Mouse (Mus musculus): Measurements from ENCODE around the gene Tmem50a.

DNA sequence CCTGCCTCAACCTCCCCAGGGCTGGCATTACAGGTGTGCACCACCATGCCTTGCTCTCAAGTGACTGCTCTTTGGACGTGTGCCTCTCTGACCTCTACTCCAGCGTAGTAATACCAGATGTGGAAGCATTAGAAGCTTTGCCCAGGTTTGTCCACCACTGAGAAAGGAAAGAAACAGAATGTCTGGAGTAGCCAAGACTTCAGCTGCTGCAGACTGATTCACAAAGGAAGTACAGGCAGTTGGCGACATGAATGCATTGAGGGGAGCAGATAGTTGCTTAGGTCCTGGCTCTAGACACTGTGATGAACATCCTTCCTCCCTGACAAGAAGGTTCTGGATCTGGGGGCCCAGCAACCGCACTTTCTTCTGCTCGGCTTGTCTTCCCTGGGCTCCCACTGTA, 58.8 kb downstream of the Tmem50a start:
- no peak for TF ChIP-seq USF1 (IDR thresholded peaks at IDR 0.05; ENCODE audit: low read depth)
- no peak for TF ChIP-seq POLR2A (IDR thresholded peaks at IDR 0.05; ENCODE audit: insufficient read length, low read depth)
- no peak for TF ChIP-seq TCF12 (IDR thresholded peaks at IDR 0.05; ENCODE audit: insufficient read depth, poor library complexity, severe bottlenecking)

Data from myocyte (in vitro differentiated cells).